Mouse (Mus musculus): Measurements from ENCODE around the gene Plekha6. TPM values are rescaled to one million over a fixed set of nuclear protein-coding genes. Genes with fewer than 3 reads are reported as not detected.
A peak's percentile ranks its signal among the peaks of the same experiment; 100 is the strongest.

Plekha6 gene
- total RNA-seq, 2 experiments from 2014 or later: 22.2 to 32.7 TPM

- DNase-seq (ENCODE audit: low spot score in 2 of 2): no peak
Measured at GRCm38 (mm10) chr1:133138401-133138800, 25.6 kb upstream of the Plekha6 start.

GRCm38 (mm10) chr1:133146014-133147009, 17.7 kb upstream of the Plekha6 start:
- no peak for DNase-seq (ENCODE audit: low spot score in 2 of 2)

GRCm38 (mm10) chr1:133147324-133147723, 16.7 kb upstream of the Plekha6 start:
- no peak for DNase-seq (ENCODE audit: low spot score in 2 of 2)

GRCm38 (mm10) chr1:133148122-133148521, 15.9 kb upstream of the Plekha6 start:
- DNase-seq (ENCODE audit: low spot score in 2 of 2): no peak

DNA sequence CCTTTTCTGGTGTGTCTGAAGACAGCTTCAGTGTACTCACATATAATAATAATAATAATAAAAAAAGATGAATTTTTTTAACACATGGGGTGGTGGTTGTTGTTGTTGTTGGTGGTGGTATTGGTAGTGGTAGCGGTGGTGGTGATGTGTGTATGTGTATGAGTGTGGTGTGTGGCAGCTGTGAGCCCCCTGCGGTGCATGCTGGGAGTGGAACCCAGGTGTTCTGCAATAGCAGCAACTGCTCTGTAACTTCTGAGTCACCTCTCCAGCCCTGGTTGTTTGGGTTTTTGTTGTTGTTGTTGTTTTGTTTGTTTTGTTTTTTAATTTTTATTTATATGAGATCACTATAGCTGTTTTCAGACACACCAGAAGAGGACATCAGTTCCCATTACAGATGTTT, 13.5 kb upstream of the Plekha6 start:
- no peak for DNase-seq (ENCODE audit: low spot score in 2 of 2)

- DNase-seq (ENCODE audit: low spot score in 2 of 2): no peak
Measured at GRCm38 (mm10) chr1:133152213-133152612, 11.8 kb upstream of the Plekha6 start.

DNA sequence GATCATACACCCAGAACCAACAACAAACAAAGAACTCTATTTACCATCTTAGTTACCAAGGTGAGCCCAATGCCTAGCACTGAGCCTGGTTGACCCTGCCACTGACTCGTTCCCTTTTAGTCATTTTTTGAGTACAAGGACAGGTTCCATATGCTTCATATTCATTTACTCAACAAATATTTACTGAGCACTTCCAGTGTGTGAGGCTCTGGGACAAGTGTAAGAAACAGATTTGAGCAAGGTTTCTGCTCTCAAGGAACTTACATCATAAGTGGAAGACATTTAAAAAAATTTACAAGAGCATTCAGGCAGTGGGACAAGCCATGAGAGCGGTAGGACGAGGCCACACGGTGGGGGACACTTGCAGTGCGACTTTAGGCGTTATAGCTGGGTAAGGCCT, 8.7 kb upstream of the Plekha6 start:
- no peak for DNase-seq (ENCODE audit: low spot score in 2 of 2)

DNA sequence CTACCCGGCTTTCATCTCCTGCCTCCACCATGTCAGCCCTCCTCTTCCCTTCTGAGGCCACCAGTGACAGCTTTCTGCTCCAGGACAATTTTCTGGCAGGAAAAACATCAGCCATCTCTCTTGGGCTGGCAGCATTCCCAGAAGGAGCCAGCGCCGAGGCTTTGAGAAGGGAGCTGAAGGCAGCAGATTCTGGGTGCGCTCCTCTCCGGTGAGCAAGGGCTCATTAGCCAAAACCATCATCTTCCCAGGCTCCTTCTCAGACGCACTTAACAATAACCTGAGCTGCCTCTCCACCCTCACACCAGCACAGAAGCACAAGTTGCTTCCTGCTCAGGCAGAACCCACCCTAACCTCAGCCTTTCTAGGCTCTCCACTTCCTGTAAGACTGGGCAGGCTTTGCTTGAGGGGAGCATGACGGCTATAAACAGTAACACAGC, 4.9 kb upstream of the Plekha6 start:
- DNase-seq (ENCODE audit: low spot score in 2 of 2): no peak

- no peak for DNase-seq (ENCODE audit: low spot score in 2 of 2)
Measured at GRCm38 (mm10) chr1:133161559-133161958, 2.5 kb upstream of the Plekha6 start.

GRCm38 (mm10) chr1:133162046-133162445, 2.0 kb upstream of the Plekha6 start:
- DNase-seq (ENCODE audit: low spot score in 2 of 2): no peak

- no peak for DNase-seq (ENCODE audit: low spot score in 2 of 2)
Measured at GRCm38 (mm10) chr1:133162981-133163380, 1.0 kb upstream of the Plekha6 start.

DNA sequence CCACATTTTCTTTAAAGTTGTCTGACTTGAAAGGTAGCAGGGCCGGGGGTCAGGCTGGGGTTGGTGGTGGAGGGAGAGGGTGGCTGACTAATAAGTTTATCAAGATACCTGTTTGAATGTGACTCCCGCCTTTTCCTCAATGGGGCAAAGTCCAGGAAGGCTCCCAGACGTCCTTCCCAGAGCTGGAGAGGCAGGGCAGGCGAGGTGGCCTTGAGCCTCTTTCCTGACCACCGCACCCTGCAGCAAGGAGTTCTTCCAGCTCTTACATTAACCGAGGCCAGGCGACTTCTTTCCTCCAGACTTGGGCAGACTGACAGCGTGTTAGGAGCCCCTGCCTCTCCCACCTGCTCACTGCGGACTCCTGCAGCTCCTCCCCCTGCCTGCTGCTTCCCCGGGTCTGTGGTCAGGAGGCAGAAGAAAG, 591 bp downstream of the Plekha6 start:
- no peak for DNase-seq (ENCODE audit: low spot score in 2 of 2)

DNA sequence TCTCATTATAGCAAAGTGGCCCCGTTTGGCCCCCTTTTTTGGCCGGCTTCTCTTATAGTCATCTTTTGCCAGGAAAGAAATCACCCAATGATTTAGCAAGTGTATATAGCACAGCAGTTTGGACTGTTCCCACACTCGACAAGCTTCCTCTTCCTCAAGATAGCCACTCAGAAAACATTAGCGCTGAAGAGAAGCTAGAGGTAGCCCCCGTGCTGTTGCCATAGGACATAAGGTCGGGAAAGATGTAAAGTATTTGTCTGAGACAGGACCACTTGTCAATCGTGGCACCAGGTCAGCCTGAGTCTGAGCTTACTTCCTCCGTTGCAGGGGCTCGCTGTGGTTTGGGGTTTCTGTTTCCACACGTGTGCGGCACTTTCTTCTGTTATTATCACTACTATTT, 1.1 kb downstream of the Plekha6 start:
- no peak for DNase-seq (ENCODE audit: low spot score in 2 of 2)

DNA sequence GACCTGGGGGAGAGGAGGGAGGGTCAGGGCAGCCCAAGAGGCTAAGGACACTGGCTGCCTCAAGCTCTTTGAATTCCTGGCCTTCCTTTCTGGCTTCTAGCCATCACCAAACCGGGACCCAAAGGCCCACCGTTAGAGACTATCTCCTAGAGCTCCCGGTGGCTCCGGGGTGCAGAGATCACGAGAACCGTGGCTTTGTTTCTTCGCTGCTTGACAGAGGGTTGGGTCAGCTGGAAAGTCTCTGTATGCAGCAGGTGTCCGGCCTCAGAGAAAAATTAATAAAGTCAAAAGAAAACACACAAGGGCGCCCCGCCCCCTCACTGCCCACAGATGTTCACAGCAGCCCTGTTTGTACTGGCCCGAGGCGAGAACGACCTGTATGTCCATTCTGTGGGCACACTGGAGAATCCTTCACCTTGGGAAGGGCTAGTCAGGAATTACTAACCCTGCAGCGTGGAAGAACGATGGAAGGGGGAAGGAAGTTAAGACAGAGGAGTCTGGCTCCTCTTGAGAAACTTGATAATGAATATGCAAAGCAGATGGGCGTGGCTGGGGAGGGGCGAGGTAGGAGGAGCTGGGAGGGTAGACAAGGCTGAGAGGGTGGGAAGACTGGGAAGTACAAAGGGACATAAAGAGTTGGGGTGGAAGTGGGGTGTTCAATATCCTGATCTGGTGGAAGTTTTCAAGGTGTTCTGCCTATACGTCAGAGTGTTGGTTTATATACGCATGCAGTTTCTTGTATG, 4.5 kb downstream of the Plekha6 start:
- no peak for DNase-seq (ENCODE audit: low spot score in 2 of 2)

DNA sequence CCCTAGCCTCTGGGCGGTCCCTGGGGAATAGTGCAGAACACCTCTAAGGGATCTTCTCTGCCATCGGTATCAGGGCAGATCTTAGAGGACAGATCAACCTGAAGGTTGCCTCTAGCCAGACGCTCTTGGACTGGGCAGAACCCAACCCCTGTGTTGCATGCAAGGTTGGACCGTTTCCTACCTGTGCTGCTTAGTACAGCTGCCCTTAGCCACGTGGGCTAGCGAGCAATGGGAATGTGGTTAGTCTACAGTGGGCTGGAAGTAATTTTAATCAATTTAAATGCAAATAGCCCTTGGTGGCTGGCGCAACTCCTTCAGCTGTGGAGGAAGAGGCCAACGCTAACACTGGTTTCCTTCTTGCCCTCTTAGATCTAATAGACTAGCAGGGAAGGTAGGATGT, 6.2 kb downstream of the Plekha6 start:
- DNase-seq (ENCODE audit: low spot score in 2 of 2): no peak

- no peak for DNase-seq (ENCODE audit: low spot score in 2 of 2)
Measured at GRCm38 (mm10) chr1:133171357-133171756, 7.3 kb downstream of the Plekha6 start.

DNA sequence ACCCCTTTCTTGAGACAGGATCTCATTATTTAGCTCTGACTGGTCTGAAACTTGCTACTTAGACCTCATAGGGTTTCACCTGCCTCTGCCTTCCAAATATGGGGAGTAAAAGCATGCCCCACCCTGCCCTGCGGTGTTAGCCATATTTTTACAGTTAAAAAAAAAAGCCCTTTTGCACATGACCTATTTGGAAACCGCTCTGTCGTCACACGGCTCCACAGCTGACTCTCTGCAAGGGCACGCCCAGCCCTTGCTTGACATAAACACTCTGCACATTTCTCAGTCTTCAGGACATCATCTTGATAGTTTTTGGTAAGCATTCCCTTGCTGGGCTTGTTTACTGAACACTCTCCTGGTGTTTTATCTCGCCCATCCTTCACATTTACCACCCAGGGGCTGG, 11.1 kb downstream of the Plekha6 start:
- no peak for DNase-seq (ENCODE audit: low spot score in 2 of 2)

- no peak for DNase-seq (ENCODE audit: low spot score in 2 of 2)
Measured at GRCm38 (mm10) chr1:133177480-133178172, 13.6 kb downstream of the Plekha6 start.

DNA sequence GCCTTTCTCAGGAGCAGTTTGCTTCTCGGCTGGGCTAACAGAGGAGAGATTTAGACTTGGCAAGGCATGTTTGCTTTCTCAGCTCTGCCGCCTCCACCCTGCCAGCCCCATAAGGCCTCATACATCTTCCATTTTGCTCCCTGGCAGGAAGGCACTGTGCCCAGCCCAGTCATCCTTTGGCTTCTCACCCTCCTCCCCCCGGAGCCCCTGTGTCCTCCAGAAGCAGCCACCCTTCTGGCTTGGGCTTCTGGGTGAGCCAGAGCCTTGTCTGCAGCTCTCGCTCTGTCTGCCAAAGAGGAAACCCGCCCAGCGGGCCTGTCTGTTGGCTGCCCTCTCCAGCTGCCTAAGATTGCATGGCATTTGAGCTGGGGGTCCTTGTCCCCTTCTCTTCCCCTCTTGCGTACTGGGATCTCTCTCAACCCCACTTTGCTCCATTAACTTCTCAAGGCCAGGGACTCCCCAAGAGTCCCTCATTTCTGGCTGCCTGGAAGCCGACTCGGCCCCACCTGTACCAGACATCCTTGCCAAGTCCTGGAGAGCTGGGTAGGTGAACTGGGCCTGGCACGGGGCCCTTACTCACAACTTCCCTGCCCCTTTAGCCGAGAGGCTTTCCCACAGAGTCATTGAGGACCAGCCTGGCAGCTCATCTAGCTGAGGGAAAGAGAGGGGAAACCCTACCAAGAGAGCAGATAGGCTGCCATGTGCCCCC, 14.9 kb downstream of the Plekha6 start:
- no peak for DNase-seq (ENCODE audit: low spot score in 2 of 2)

DNA sequence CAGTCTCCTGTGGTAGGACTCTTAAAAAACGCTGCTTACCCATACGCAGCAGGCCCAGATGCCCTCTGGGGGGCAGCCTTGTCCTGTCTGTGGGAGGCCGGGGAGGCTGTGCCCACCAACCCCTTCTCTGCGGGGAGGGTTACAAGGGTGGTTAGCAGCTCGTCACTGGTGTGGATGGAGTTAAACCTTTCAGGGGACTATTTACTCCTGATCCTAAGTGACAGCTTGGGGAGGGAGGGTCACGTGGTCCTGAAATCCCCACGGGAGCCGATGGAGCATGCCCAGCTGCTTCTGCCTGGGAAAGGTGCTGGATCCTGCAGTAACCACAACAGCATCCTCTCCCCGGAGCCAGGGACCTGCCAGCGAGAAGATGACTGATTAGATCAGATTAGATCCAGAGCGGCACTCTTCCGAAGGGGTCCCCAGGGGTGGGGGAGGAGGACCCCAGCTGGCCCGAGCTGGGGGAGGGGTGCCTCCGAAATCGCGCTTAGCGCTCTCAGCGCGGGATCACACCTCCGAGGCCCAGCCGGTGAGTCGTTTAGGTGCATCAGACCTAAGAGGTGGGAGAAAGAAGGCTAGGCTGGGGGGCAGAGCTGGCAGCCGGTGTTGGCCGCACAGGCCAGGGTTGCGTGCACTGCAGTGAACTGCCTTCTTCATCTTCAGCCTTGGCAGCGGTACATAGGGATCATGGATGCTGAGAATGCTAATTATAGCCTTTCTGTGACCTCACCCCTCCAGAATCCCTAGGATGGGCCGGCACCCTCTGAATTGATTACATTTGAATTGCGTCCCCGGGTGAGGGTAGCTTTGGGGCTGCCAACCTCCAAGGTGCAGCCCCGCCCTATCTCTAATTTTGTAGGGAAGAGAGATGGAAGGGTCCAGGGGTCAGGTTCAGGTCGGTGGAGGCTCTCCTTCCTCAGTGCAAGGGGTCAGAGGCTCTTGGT, 17.3 kb downstream of the Plekha6 start:
- peak in 1 of 2 experiments; percentile 59 for DNase-seq (ENCODE audit: low spot score in 2 of 2)
